Mouse (Mus musculus) small intestine, adult 2 months (tissue): ENCODE measurements around the gene Rtf2. TPM values are rescaled to one million over a fixed set of nuclear protein-coding genes. Genes with fewer than 3 reads are reported as not detected.

ENCODE experiments used
- H3K27ac ChIP-seq: fragments of 200-500 bp; 2 replicates; pipeline ENCODE4 v1.5.1; 2012; ENCODE audit warnings: low read depth, low read length, control low read depth, inconsistent platforms; ENCODE audit not compliant: insufficient read depth
- H3K27me3 ChIP-seq: fragments of 200-500 bp; 2 replicates; pipeline ENCODE4 v1.6.1; 2012; ENCODE audit warnings: mild to moderate bottlenecking, moderate library complexity, low read length, inconsistent platforms; ENCODE audit not compliant: control insufficient read depth, insufficient read depth
- H3K36me3 ChIP-seq: fragments of 200-500 bp; 2 replicates; pipeline ENCODE4 v1.6.1; 2012; ENCODE audit warnings: mild to moderate bottlenecking, low read length, control low read depth, inconsistent platforms; ENCODE audit not compliant: control insufficient read depth, insufficient read depth
- H3K4me1 ChIP-seq: fragments of 200-500 bp; 2 replicates; pipeline ENCODE4 v1.6.1; 2012; ENCODE audit warnings: low read length, inconsistent platforms, mixed read lengths; ENCODE audit not compliant: control insufficient read depth, insufficient read depth, insufficient read length
- H3K4me3 ChIP-seq: fragments of 200-500 bp; 2 replicates; pipeline ENCODE4 v1.5.1; 2012; ENCODE audit warnings: low read depth, mild to moderate bottlenecking, control low read depth, inconsistent platforms, low read length, moderate library complexity
- CTCF ChIP-seq: fragments of 200-500 bp; IDR thresholded peaks from 2 replicates; pipeline ENCODE4 v1.5.1; 2012; ENCODE audit warnings: low read depth, mild to moderate bottlenecking, control low read depth, inconsistent platforms, low read length, moderate library complexity, mixed read lengths; ENCODE audit not compliant: insufficient replicate concordance, insufficient read length; ENCODE audit errors: extremely low read depth
- POLR2A ChIP-seq: fragments of 200-500 bp; IDR thresholded peaks from 2 replicates; pipeline ENCODE4 v1.6.1; 2012; ENCODE audit warnings: low read depth, mild to moderate bottlenecking, control low read depth, inconsistent platforms, low read length, moderate library complexity
- WGBS: fragments of 180-500 bp; shearing (Covaris S2); methylation state at CpG from one replicate; pipeline ENCODE4 v1.1.7; 2018; 5-methylcytosine and 5-hydroxymethylcytosine counted together
- polyA plus RNA-seq: library from polyadenylated mRNA; depleted of rRNA; stranded (reverse); fragments of >200 nt; gene quantifications from 2 replicates; pipeline ENCODE4 v1.2.3, GENCODE M21; 2012

Rtf2 gene
- polyA plus RNA-seq, 1 experiment: 35.9 TPM

DNA sequence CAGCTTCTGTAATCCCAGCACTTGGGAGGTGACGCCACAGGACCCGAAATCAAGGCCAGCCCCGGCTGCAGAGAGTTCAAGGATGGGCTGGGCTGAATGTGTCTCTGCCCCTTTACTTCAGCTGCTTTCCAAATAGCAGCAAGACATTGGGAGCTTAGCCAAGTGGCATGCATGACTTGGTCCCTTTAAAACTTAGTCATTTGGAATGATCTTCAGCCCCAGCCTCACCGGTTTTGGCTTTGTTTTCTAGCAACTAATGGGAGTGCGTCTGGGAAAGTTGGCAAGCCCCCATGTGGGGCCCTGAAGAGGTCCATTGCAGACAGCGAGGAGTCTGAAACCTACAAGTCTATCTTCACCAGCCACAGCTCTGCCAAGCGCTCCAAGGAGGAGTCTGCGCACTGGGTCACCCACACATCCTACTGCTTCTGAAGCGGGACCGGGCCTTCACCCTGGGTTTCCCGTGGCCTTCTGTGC, 28.0 kb downstream of the Rtf2 start:
- peaks cover 56% of the 10 kb centered on the region for H3K36me3 ChIP-seq
- no peaks in the 10 kb centered on the region for H3K27me3 ChIP-seq
- TF ChIP-seq CTCF: no peak
- no peak for TF ChIP-seq POLR2A
- 80% methylated on average over 11 of the region's 11 CpGs for WGBS
- no peaks in the 10 kb centered on the region for H3K4me1 ChIP-seq
- no peak overlapping the region for H3K4me3 ChIP-seq
- H3K27ac ChIP-seq: no peak overlapping the region

DNA sequence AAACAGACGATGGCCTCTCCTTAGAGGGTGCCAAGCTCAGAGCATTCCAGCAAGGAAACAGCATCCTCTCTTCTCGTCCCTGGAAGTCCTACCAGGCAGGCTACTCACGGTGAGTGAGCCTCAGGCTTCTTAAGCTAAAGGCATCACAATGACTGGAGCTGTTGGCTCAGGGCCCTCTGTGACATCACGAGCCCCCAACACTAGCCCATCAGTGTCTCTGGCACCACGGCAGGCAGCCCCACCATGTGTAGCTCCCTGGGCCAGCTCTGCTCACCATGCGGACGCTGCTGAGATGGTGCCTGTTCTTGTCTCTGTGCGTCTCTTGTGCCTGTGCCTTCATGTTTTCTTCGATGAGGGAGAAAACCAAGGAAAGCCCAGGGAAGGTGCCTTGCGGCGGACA, 32.0 kb downstream of the Rtf2 start, which contains the start of gene Fam209:
TSS of gene Fam209 (plus strand) at position 203 of the 400 bp plus-strand sequence.
- TF ChIP-seq POLR2A (no peak), CTCF (no peak)
- H3K4me3 ChIP-seq: no peak within 1 kb of the TSS
- no peaks in the 10 kb centered on the region for H3K27me3 ChIP-seq
- WGBS: 85% methylated on average over 11 of the region's 11 CpGs
- no peak within 1 kb of the TSS for H3K27ac ChIP-seq
- H3K4me1 ChIP-seq: no peaks in the 10 kb centered on the region
- peaks cover 25% of the 10 kb centered on the region for H3K36me3 ChIP-seq

DNA sequence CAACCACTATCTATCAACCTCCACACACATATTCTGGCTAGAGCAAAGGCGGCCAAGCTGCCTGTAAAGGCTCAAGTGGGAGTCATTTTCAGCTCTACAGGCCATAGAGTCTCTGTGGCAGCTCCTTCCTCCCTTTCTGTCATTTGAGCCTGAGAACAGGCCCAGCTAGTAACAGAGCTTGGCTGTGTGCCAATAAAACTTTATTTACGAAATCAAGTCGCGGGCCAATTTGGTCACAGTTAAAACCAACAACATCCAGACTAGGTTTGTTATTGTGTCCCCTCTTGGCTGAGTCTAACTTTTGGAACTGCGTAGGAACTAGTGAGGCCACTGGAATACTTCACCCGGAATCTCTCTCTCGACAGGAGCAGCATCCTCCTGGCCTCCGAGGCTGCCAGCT, 33.2 kb downstream of the Rtf2 start:
- TF ChIP-seq POLR2A (no peak), CTCF (no peak)
- Histone ChIP-seq H3K27me3 (no peaks in the 10 kb centered on the region), H3K36me3 (peaks cover 13% of the 10 kb centered on the region), H3K4me1 (no peaks in the 10 kb centered on the region), H3K27ac (no peak overlapping the region), H3K4me3 (no peak overlapping the region)
- WGBS: 46% methylated on average over 8 of the region's 8 CpGs

DNA sequence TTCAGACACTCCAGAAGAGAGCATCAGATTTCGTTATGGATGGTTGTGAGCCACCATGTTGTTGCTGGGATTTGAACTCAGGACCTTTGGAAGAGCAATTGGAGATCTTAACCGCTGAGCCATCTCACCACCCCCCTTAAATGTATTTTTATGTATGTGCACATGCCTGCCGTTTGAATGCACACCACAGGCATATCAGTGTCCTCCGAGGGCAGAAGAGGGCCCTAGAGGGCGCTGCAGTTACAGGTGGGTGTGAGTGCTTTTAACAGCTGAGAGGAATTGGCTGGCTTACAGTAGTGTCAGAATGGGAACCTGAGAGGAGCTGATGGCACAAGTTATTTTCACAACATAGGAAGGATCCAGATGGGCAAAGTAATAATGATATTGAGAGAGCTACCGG, 34.6 kb downstream of the Rtf2 start:
- Histone ChIP-seq H3K4me1 (no peaks in the 10 kb centered on the region), H3K27me3 (no peaks in the 10 kb centered on the region), H3K27ac (no peak overlapping the region), H3K4me3 (no peak overlapping the region), H3K36me3 (peaks cover under 1% of the 10 kb centered on the region)
- WGBS: 35% methylated on average over 6 of the region's 6 CpGs
- TF ChIP-seq CTCF: peak; percentile 41; the same call in 1 of the 2 replicates
- TF ChIP-seq POLR2A: no peak

GRCm38 (mm10) chr2:172476707-172477260, 36.4 kb downstream of the Rtf2 start:
- Histone ChIP-seq H3K4me3 (no peak overlapping the region), H3K27ac (no peak overlapping the region), H3K36me3 (no peaks in the 10 kb centered on the region), H3K27me3 (no peaks in the 10 kb centered on the region), H3K4me1 (no peaks in the 10 kb centered on the region)
- WGBS: 22% methylated on average over 10 of the region's 10 CpGs
- no peak for TF ChIP-seq CTCF
- TF ChIP-seq POLR2A: no peak

GRCm38 (mm10) chr2:172477350-172477749, 37.0 kb downstream of the Rtf2 start:
- no peak overlapping the region for H3K27ac ChIP-seq
- no peak for TF ChIP-seq CTCF
- no peak for TF ChIP-seq POLR2A
- H3K27me3 ChIP-seq: no peaks in the 10 kb centered on the region
- H3K4me3 ChIP-seq: no peak overlapping the region
- H3K36me3 ChIP-seq: no peaks in the 10 kb centered on the region
- WGBS: 32% methylated on average over 2 of the region's 3 CpGs
- H3K4me1 ChIP-seq: no peaks in the 10 kb centered on the region

DNA sequence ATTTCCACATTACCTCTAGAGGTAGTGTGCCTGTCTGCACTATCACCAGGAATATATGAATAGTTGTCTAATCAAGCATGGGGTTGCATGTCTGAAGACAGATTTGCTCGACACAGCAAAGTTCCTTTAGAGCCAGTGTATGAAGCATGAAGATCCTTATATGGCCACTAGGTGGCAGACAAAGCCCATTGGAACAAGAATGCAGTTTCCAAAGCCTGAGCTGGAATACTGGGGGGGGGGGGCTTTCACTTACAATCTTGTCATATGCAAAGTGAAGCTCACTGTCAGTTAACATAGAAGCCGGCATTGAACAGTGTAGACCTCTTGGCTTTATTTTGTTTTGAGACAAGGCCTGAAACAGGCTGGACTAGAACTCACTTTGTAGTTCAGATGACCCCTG, 37.5 kb downstream of the Rtf2 start:
- H3K36me3 ChIP-seq: no peaks in the 10 kb centered on the region
- TF ChIP-seq POLR2A (no peak), CTCF (no peak)
- no peak overlapping the region for H3K4me3 ChIP-seq
- H3K27ac ChIP-seq: no peak overlapping the region
- no peaks in the 10 kb centered on the region for H3K4me1 ChIP-seq
- H3K27me3 ChIP-seq: no peaks in the 10 kb centered on the region
- whole genome bisulfite sequencing: 6% methylated on average over 2 of the region's 2 CpGs

DNA sequence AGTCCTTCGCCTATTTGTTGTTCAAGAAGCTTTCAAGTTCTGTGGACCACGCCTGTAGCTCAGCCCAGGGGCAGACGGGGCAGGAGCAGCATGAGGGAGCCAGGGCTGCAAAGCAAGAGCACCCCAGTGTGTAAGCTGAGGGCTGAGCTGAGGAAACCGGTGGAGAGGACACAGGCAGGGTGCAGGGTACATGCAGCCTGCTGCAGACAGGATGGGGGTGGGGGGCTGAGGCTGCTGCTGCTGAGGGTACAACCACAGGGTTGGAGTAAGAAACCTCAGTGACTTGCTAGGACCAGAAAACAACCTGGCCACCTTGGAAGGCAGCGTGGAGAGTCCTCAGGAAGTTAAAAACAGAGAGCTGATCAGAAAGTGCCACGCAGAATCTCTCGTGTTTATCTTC, 39.9 kb downstream of the Rtf2 start:
- no peaks in the 10 kb centered on the region for H3K27me3 ChIP-seq
- no peak overlapping the region for H3K27ac ChIP-seq
- no peaks in the 10 kb centered on the region for H3K4me1 ChIP-seq
- no peak overlapping the region for H3K4me3 ChIP-seq
- no peak for TF ChIP-seq POLR2A
- no peak for TF ChIP-seq CTCF
- WGBS: 55% methylated on average over 7 of the region's 7 CpGs
- no peaks in the 10 kb centered on the region for H3K36me3 ChIP-seq
